Mouse (Mus musculus) kidney, embryonic 16.5 days (tissue): Measurements from ENCODE around the gene Cpd. TPM values are rescaled to one million over a fixed set of nuclear protein-coding genes. Genes with fewer than 3 reads are reported as not detected.

Experiments
- ATAC-seq: fragments of 200-750 bp; cut with Nextera tagmentation; 2 replicates; pipeline ENCODE4 v1.8.0; 2017; ENCODE audit warnings: moderate TSS enrichment; ENCODE audit not compliant: low FRiP score, low TSS enrichment
- H3K27ac ChIP-seq: fragments of 300-500 bp; sonication (generic); 2 replicates; pipeline ENCODE4 v1.5.1; 2014; ENCODE audit warnings: low read length
- H3K27me3 ChIP-seq: fragments of 300-500 bp; sonication (generic); 2 replicates; pipeline ENCODE4 v1.6.1; 2014; ENCODE audit warnings: low read length, control low read depth, mixed read lengths; ENCODE audit not compliant: insufficient read depth
- H3K36me3 ChIP-seq: fragments of 300-500 bp; sonication (generic); 2 replicates; pipeline ENCODE4 v1.6.1; 2014; ENCODE audit warnings: low read length, control low read depth, mixed read lengths; ENCODE audit not compliant: insufficient read depth
- H3K4me1 ChIP-seq: fragments of 300-500 bp; sonication (generic); 2 replicates; pipeline ENCODE4 v1.6.1; 2014; ENCODE audit warnings: low read length, control low read depth, mixed read lengths; ENCODE audit not compliant: insufficient read depth
- H3K4me2 ChIP-seq: fragments of 300-500 bp; sonication (generic); replicated peaks from 2 replicates; pipeline ENCODE4 v1.6.1; 2014; ENCODE audit warnings: low read depth, low read length
- H3K4me3 ChIP-seq: fragments of 300-500 bp; sonication (generic); 2 replicates; pipeline ENCODE4 v1.5.1; 2014; ENCODE audit warnings: mild to moderate bottlenecking, low read length
- H3K9ac ChIP-seq: fragments of 300-500 bp; sonication (generic); replicated peaks from 2 replicates; pipeline ENCODE4 v1.6.1; 2014; ENCODE audit warnings: low read length
- H3K9me3 ChIP-seq: fragments of 300-500 bp; sonication (generic); 2 replicates; pipeline ENCODE4 v1.6.1; 2016; ENCODE audit warnings: low read length, control low read depth
- WGBS: fragments of 180-500 bp; shearing (Covaris S2); extraction: QIAGEN DNeasy Blood & Tissue Kit; methylation state at CpG from one replicate; pipeline ENCODE4 v1.1.7; 2014; 5-methylcytosine and 5-hydroxymethylcytosine counted together
- polyA plus RNA-seq: library from polyadenylated mRNA; unstranded; fragments of >200 nt; fragmentation: Nextera tagmentation; extraction: Ambion mirVana; gene quantifications from 2 replicates; pipeline ENCODE4 v1.2.1, GENCODE M21; 2015

The Cpd gene
- polyA plus RNA-seq, 1 experiment from 2014 or later: 13.9 TPM

- Histone ChIP-seq H3K4me1 (no peaks in the 10 kb centered on the region), H3K27ac (no peak overlapping the region), H3K9me3 (no peaks in the 10 kb centered on the region), H3K9ac (no peak overlapping the region), H3K4me3 (no peak overlapping the region), H3K36me3 (no peaks in the 10 kb centered on the region), H3K4me2 (no peak overlapping the region), H3K27me3 (no peaks in the 10 kb centered on the region)
- WGBS: 84% methylated on average over 5 of the region's 5 CpGs
- no peak for ATAC-seq
Observed at GRCm38 (mm10) chr11:76770566-76770965, 76.3 kb downstream of the Cpd start.

- Histone ChIP-seq H3K4me2 (peak overlapping the region; percentile 42), H3K4me1 (peaks cover 3% of the 10 kb centered on the region; the same call in 1 of the 2 replicates), H3K27ac (no peak overlapping the region), H3K27me3 (no peaks in the 10 kb centered on the region), H3K4me3 (peak overlapping the region; percentile 96), H3K9me3 (no peaks in the 10 kb centered on the region), H3K36me3 (peaks cover 13% of the 10 kb centered on the region; the same call in 1 of the 2 replicates), H3K9ac (peak overlapping the region; percentile 46; the same call in 1 of the 2 replicates)
- 11% methylated on average over 4 of the region's 4 CpGs for WGBS
- ATAC-seq: peak; percentile 40; the same call in 1 of the 2 replicates
Observed at GRCm38 (mm10) chr11:76763741-76764122, 83.1 kb downstream of the Cpd start.

GRCm38 (mm10) chr11:76763053-76763740 is 83.6 kb downstream of the Cpd start, which contains the start of gene Gosr1:
TSS of gene Gosr1 (minus strand) at chr11:76763579.
- Histone ChIP-seq H3K9me3 (no peaks in the 10 kb centered on the region), H3K27me3 (no peaks in the 10 kb centered on the region), H3K4me3 (peak within 1 kb of the TSS; percentile 96), H3K27ac (peak within 1 kb of the TSS; percentile 87), H3K9ac (peak within 1 kb of the TSS; percentile 98), H3K36me3 (peaks cover 14% of the 10 kb centered on the region; the same call in 1 of the 2 replicates), H3K4me1 (peaks cover 3% of the 10 kb centered on the region; the same call in 1 of the 2 replicates), H3K4me2 (peak within 1 kb of the TSS; percentile 80)
- WGBS: under 1% methylated on average over 28 of the region's 28 CpGs
- ATAC-seq: peak; percentile 99

- Histone ChIP-seq H3K4me1 (no peaks in the 10 kb centered on the region), H3K36me3 (peaks cover 56% of the 10 kb centered on the region), H3K9me3 (no peaks in the 10 kb centered on the region), H3K27me3 (no peaks in the 10 kb centered on the region), H3K4me2 (no peak overlapping the region), H3K4me3 (no peak overlapping the region), H3K9ac (no peak overlapping the region), H3K27ac (no peak overlapping the region)
- ATAC-seq: no peak
- 92% methylated on average over 3 of the region's 3 CpGs for WGBS
Observed at GRCm38 (mm10) chr11:76752276-76752675, 94.5 kb downstream of the Cpd start.

- Histone ChIP-seq H3K9me3 (no peaks in the 10 kb centered on the region), H3K27me3 (no peaks in the 10 kb centered on the region), H3K27ac (no peak overlapping the region), H3K4me2 (no peak overlapping the region), H3K36me3 (peaks cover 60% of the 10 kb centered on the region), H3K4me3 (no peak overlapping the region), H3K4me1 (no peaks in the 10 kb centered on the region), H3K9ac (no peak overlapping the region)
- 92% methylated on average over 9 of the region's 9 CpGs for WGBS
- no peak for ATAC-seq
Observed at GRCm38 (mm10) chr11:76748819-76749218, 98.0 kb downstream of the Cpd start.

GRCm38 (mm10) chr11:76745921-76746320 is 100.9 kb downstream of the Cpd start:
- H3K9ac ChIP-seq: no peak overlapping the region
- H3K36me3 ChIP-seq: peaks cover 52% of the 10 kb centered on the region
- 91% methylated on average over 1 of the region's 1 CpGs for WGBS
- no peak overlapping the region for H3K27ac ChIP-seq
- H3K4me3 ChIP-seq: no peak overlapping the region
- no peaks in the 10 kb centered on the region for H3K4me1 ChIP-seq
- no peak overlapping the region for H3K4me2 ChIP-seq
- no peak for ATAC-seq
- H3K27me3 ChIP-seq: no peaks in the 10 kb centered on the region
- no peaks in the 10 kb centered on the region for H3K9me3 ChIP-seq

- H3K9ac ChIP-seq: no peak overlapping the region
- no peaks in the 10 kb centered on the region for H3K27me3 ChIP-seq
- peaks cover 44% of the 10 kb centered on the region for H3K36me3 ChIP-seq
- no peak overlapping the region for H3K27ac ChIP-seq
- no peak for ATAC-seq
- H3K9me3 ChIP-seq: no peaks in the 10 kb centered on the region
- H3K4me1 ChIP-seq: no peaks in the 10 kb centered on the region
- no peak overlapping the region for H3K4me2 ChIP-seq
- WGBS: 68% methylated on average over 7 of the region's 7 CpGs
- H3K4me3 ChIP-seq: no peak overlapping the region
Observed at GRCm38 (mm10) chr11:76744550-76744949, 102.3 kb downstream of the Cpd start.

- Histone ChIP-seq H3K4me2 (no peak overlapping the region), H3K9me3 (no peaks in the 10 kb centered on the region), H3K36me3 (peaks cover 32% of the 10 kb centered on the region), H3K4me3 (no peak overlapping the region), H3K9ac (no peak overlapping the region), H3K27ac (no peak overlapping the region), H3K4me1 (no peaks in the 10 kb centered on the region), H3K27me3 (no peaks in the 10 kb centered on the region)
- 95% methylated on average over 7 of the region's 7 CpGs for WGBS
- ATAC-seq: no peak
Observed at GRCm38 (mm10) chr11:76742511-76742910, 104.3 kb downstream of the Cpd start.

GRCm38 (mm10) chr11:76739125-76739524 is 107.7 kb downstream of the Cpd start:
- H3K36me3 ChIP-seq: peaks cover 19% of the 10 kb centered on the region
- H3K4me1 ChIP-seq: no peaks in the 10 kb centered on the region
- no peak overlapping the region for H3K4me2 ChIP-seq
- H3K9ac ChIP-seq: no peak overlapping the region
- H3K27me3 ChIP-seq: no peaks in the 10 kb centered on the region
- no peak overlapping the region for H3K27ac ChIP-seq
- H3K9me3 ChIP-seq: no peaks in the 10 kb centered on the region
- no peak overlapping the region for H3K4me3 ChIP-seq
- 81% methylated on average over 6 of the region's 6 CpGs for WGBS
- ATAC-seq: no peak

- H3K27me3 ChIP-seq: no peaks in the 10 kb centered on the region
- H3K9ac ChIP-seq: no peak overlapping the region
- peaks cover 27% of the 10 kb centered on the region for H3K36me3 ChIP-seq
- WGBS: 75% methylated on average over 4 of the region's 4 CpGs
- no peak for ATAC-seq
- H3K9me3 ChIP-seq: no peaks in the 10 kb centered on the region
- H3K27ac ChIP-seq: no peak overlapping the region
- H3K4me2 ChIP-seq: no peak overlapping the region
- no peaks in the 10 kb centered on the region for H3K4me1 ChIP-seq
- no peak overlapping the region for H3K4me3 ChIP-seq
Observed at GRCm38 (mm10) chr11:76735753-76736324, 111.0 kb downstream of the Cpd start.
